Mouse (Mus musculus): ENCODE data around the gene Igdcc3. TPM values are rescaled to one million over a fixed set of nuclear protein-coding genes. Genes with fewer than 3 reads are reported as not detected.

Igdcc3 gene
- polyA plus RNA-seq, 2 experiments, result 1.1 to 1.2 TPM

- DNase-seq (ENCODE audit: low spot score) (no peak), ATAC-seq (ENCODE audit: low FRiP score, low read depth) (no peak)
- Histone ChIP-seq H3K4me3 (replicated peaks; ENCODE audit: low read length) (no peak overlapping the region), H3K9me3 (ENCODE audit: control insufficient read depth, low read length) (no peaks in the 10 kb centered on the region), H3K27ac (replicated peaks; ENCODE audit: low read depth, low read length) (no peak overlapping the region), H3K4me2 (replicated peaks; ENCODE audit: low read depth, low read length, severe bottlenecking) (no peak overlapping the region), H3K4me1 (ENCODE audit: control insufficient read depth, insufficient read depth, low read length) (peaks cover 6% of the 10 kb centered on the region), H3K27me3 (ENCODE audit: control insufficient read depth, insufficient read depth, low read length) (no peaks in the 10 kb centered on the region; the same call in 1 of the 2 replicates), H3K9ac (ENCODE audit: low read depth, low read length, severe bottlenecking) (no peak overlapping the region), H3K36me3 (ENCODE audit: control insufficient read depth, insufficient read depth, low read length) (no peaks in the 10 kb centered on the region)
- WGBS, result 51% methylated on average over 9 of the region's 9 CpGs
- TF ChIP-seq POLR2A (IDR thresholded peaks at IDR 0.05; ENCODE audit: borderline replicate concordance, extremely low read depth, insufficient read depth, insufficient read length), result no peak
These were observed 13.9 kb downstream of the Igdcc3 start for GRCm38 (mm10) chr9:65154692-65155455.

GRCm38 (mm10) chr9:65156604-65157003, 15.6 kb downstream of the Igdcc3 start:
- DNase-seq (ENCODE audit: low spot score) (no peak), ATAC-seq (ENCODE audit: low FRiP score, low read depth) (no peak)
- Histone ChIP-seq H3K27me3 (ENCODE audit: control insufficient read depth, insufficient read depth, low read length) (peaks cover 3% of the 10 kb centered on the region), H3K9me3 (ENCODE audit: control insufficient read depth, low read length) (no peaks in the 10 kb centered on the region), H3K4me1 (ENCODE audit: control insufficient read depth, insufficient read depth, low read length) (peaks cover 6% of the 10 kb centered on the region), H3K36me3 (ENCODE audit: control insufficient read depth, insufficient read depth, low read length) (no peaks in the 10 kb centered on the region), H3K4me2 (replicated peaks; ENCODE audit: low read depth, low read length, severe bottlenecking) (no peak overlapping the region), H3K4me3 (replicated peaks; ENCODE audit: low read length) (no peak overlapping the region), H3K27ac (replicated peaks; ENCODE audit: low read depth, low read length) (no peak overlapping the region), H3K9ac (ENCODE audit: low read depth, low read length, severe bottlenecking) (no peak overlapping the region)
- WGBS, result 10% methylated on average over 8 of the region's 8 CpGs
- no peak for TF ChIP-seq POLR2A (IDR thresholded peaks at IDR 0.05; ENCODE audit: borderline replicate concordance, extremely low read depth, insufficient read depth, insufficient read length)

GRCm38 (mm10) chr9:65157631-65158030, 16.6 kb downstream of the Igdcc3 start:
- H3K36me3 ChIP-seq (ENCODE audit: control insufficient read depth, insufficient read depth, low read length), result no peaks in the 10 kb centered on the region
- H3K27ac ChIP-seq (replicated peaks; ENCODE audit: low read depth, low read length), result no peak overlapping the region
- peaks cover 6% of the 10 kb centered on the region for H3K4me1 ChIP-seq (ENCODE audit: control insufficient read depth, insufficient read depth, low read length)
- no peak overlapping the region for H3K4me2 ChIP-seq (replicated peaks; ENCODE audit: low read depth, low read length, severe bottlenecking)
- no peak overlapping the region for H3K9ac ChIP-seq (ENCODE audit: low read depth, low read length, severe bottlenecking)
- TF ChIP-seq POLR2A (IDR thresholded peaks at IDR 0.05; ENCODE audit: borderline replicate concordance, extremely low read depth, insufficient read depth, insufficient read length), result no peak
- 40% methylated on average over 6 of the region's 6 CpGs for WGBS
- no peaks in the 10 kb centered on the region for H3K9me3 ChIP-seq (ENCODE audit: control insufficient read depth, low read length)
- ATAC-seq (ENCODE audit: low FRiP score, low read depth) (no peak), DNase-seq (ENCODE audit: low spot score) (no peak)
- H3K4me3 ChIP-seq (replicated peaks; ENCODE audit: low read length), result no peak overlapping the region
- peaks cover 14% of the 10 kb centered on the region for H3K27me3 ChIP-seq (ENCODE audit: control insufficient read depth, insufficient read depth, low read length)

GRCm38 (mm10) chr9:65161188-65161587, 20.2 kb downstream of the Igdcc3 start:
- Histone ChIP-seq H3K9me3 (ENCODE audit: control insufficient read depth, low read length) (no peaks in the 10 kb centered on the region), H3K36me3 (ENCODE audit: control insufficient read depth, insufficient read depth, low read length) (no peaks in the 10 kb centered on the region), H3K27ac (replicated peaks; ENCODE audit: low read depth, low read length) (no peak overlapping the region), H3K9ac (ENCODE audit: low read depth, low read length, severe bottlenecking) (no peak overlapping the region), H3K4me3 (replicated peaks; ENCODE audit: low read length) (no peak overlapping the region), H3K27me3 (ENCODE audit: control insufficient read depth, insufficient read depth, low read length) (peaks cover 43% of the 10 kb centered on the region), H3K4me1 (ENCODE audit: control insufficient read depth, insufficient read depth, low read length) (peaks cover 5% of the 10 kb centered on the region), H3K4me2 (replicated peaks; ENCODE audit: low read depth, low read length, severe bottlenecking) (no peak overlapping the region)
- WGBS, result 53% methylated on average over 4 of the region's 4 CpGs
- ATAC-seq (ENCODE audit: low FRiP score, low read depth) (no peak), DNase-seq (ENCODE audit: low spot score) (no peak)
- TF ChIP-seq POLR2A (IDR thresholded peaks at IDR 0.05; ENCODE audit: borderline replicate concordance, extremely low read depth, insufficient read depth, insufficient read length), result no peak

- Histone ChIP-seq H3K9me3 (ENCODE audit: control insufficient read depth, low read length) (no peaks in the 10 kb centered on the region), H3K9ac (ENCODE audit: low read depth, low read length, severe bottlenecking) (no peak overlapping the region), H3K4me1 (ENCODE audit: control insufficient read depth, insufficient read depth, low read length) (peaks cover 5% of the 10 kb centered on the region), H3K27me3 (ENCODE audit: control insufficient read depth, insufficient read depth, low read length) (peaks cover 43% of the 10 kb centered on the region), H3K4me3 (replicated peaks; ENCODE audit: low read length) (no peak overlapping the region), H3K4me2 (replicated peaks; ENCODE audit: low read depth, low read length, severe bottlenecking) (no peak overlapping the region), H3K36me3 (ENCODE audit: control insufficient read depth, insufficient read depth, low read length) (no peaks in the 10 kb centered on the region), H3K27ac (replicated peaks; ENCODE audit: low read depth, low read length) (no peak overlapping the region)
- no peak for ATAC-seq (ENCODE audit: low FRiP score, low read depth)
- WGBS, result 18% methylated on average over 8 of the region's 8 CpGs
- TF ChIP-seq POLR2A (IDR thresholded peaks at IDR 0.05; ENCODE audit: borderline replicate concordance, extremely low read depth, insufficient read depth, insufficient read length), result no peak
- no peak for DNase-seq (ENCODE audit: low spot score)
These were observed 20.9 kb downstream of the Igdcc3 start for GRCm38 (mm10) chr9:65161881-65162280.
